Mouse (Mus musculus) urinary bladder, adult 2 months (tissue): Measurements from ENCODE around the gene Cep41. TPM values are rescaled to one million over a fixed set of nuclear protein-coding genes. Genes with fewer than 3 reads are reported as not detected.

Experiments used
- DNase-seq: peaks from one replicate; pipeline ENCODE4 v3.0.0; 2022; ENCODE audit warnings: low spot score
- polyA plus RNA-seq: library from polyadenylated mRNA; depleted of rRNA; stranded (reverse); fragments of >200 nt; gene quantifications from 2 replicates; pipeline ENCODE4 v1.2.3, GENCODE M21; 2012; rRNA removed

Gene Cep41
- polyA plus RNA-seq, 1 experiment = 7.1 TPM

- DNase-seq = peak; percentile 18
Measured at GRCm38 (mm10) chr6:30624763-30625162, 68.8 kb downstream of the Cep41 start.

- peak; percentile 0 for DNase-seq
Measured at GRCm38 (mm10) chr6:30621986-30622389, 71.6 kb downstream of the Cep41 start.

GRCm38 (mm10) chr6:30620994-30621393 is 72.6 kb downstream of the Cep41 start:
- no peak for DNase-seq

GRCm38 (mm10) chr6:30620591-30620990 is 73.0 kb downstream of the Cep41 start:
- DNase-seq = no peak

GRCm38 (mm10) chr6:30619606-30620005 is 73.9 kb downstream of the Cep41 start:
- DNase-seq = peak; percentile 2

GRCm38 (mm10) chr6:30618735-30619134 is 74.8 kb downstream of the Cep41 start:
- DNase-seq = no peak

GRCm38 (mm10) chr6:30617959-30618590 is 75.5 kb downstream of the Cep41 start:
- no peak for DNase-seq

- DNase-seq = no peak
Measured at GRCm38 (mm10) chr6:30617020-30617958, 76.3 kb downstream of the Cep41 start.

- DNase-seq = no peak
Measured at GRCm38 (mm10) chr6:30616491-30616941, 77.0 kb downstream of the Cep41 start.

- no peak for DNase-seq
Measured at GRCm38 (mm10) chr6:30615741-30616140, 77.8 kb downstream of the Cep41 start.

- DNase-seq = no peak
Measured at GRCm38 (mm10) chr6:30614251-30614650, 79.3 kb downstream of the Cep41 start.

GRCm38 (mm10) chr6:30611212-30611611 is 82.3 kb downstream of the Cep41 start:
- no peak for DNase-seq

- no peak for DNase-seq
Measured at GRCm38 (mm10) chr6:30610710-30611109, 82.8 kb downstream of the Cep41 start, which contains the start of gene Cpa5. Gene Cpa5, plus strand, starts transcription at chr6:30611010.

GRCm38 (mm10) chr6:30605672-30606071 is 87.9 kb downstream of the Cep41 start:
- DNase-seq = no peak

- no peak for DNase-seq
Measured at GRCm38 (mm10) chr6:30605111-30605510, 88.4 kb downstream of the Cep41 start.

- DNase-seq = no peak
Measured at GRCm38 (mm10) chr6:30604342-30604867, 89.1 kb downstream of the Cep41 start.

Other genes starting within 250 kb of the Cep41 start
- 23.8 and 26.2 TPM in 2 replicates for gene Tmem209, start 184.0 kb downstream of the Cep41 start, polyA plus RNA-seq
- 0.04 and 0.07 TPM in 2 replicates for gene Ssmem1, start 183.9 kb downstream of the Cep41 start, polyA plus RNA-seq
- 0.16 and 0.18 TPM in 2 replicates for gene Cpa2, start 152.2 kb downstream of the Cep41 start, polyA plus RNA-seq
- not detected in 2 replicates for gene Cpa4, start 125.4 kb downstream of the Cep41 start, polyA plus RNA-seq
- gene Cpa5, start 82.7 kb downstream of the Cep41 start, polyA plus RNA-seq = 0.03 TPM in 1 of 2 replicates, not detected in the other
- 0.15 and 0.47 TPM in 2 replicates for gene Cpa1, start 54.5 kb downstream of the Cep41 start, polyA plus RNA-seq
- 4.7 and 5.1 TPM in 2 replicates for gene Mest, start 29.8 kb upstream of the Cep41 start, polyA plus RNA-seq
- gene Copg2, start 203.0 kb upstream of the Cep41 start, polyA plus RNA-seq = 47.8 and 48.3 TPM in 2 replicates
- 0.13 TPM in 1 of 2 replicates, not detected in the other for gene Tsga13, start 221.8 kb upstream of the Cep41 start, polyA plus RNA-seq